Mouse (Mus musculus) cerebellum, adult 2 months (tissue): ENCODE results near the gene Cdk15. TPM values are rescaled to one million over a fixed set of nuclear protein-coding genes. Genes with fewer than 3 reads are reported as not detected.

Experiments
- DNase-seq, 2 experiments: peaks; one replicate each; pipeline ENCODE4 v3.0.0; 2021
- H3K27ac ChIP-seq: fragments of 200-500 bp; 2 replicates; pipeline ENCODE4 v1.5.1; 2012; ENCODE audit warnings: low read length, control low read depth, inconsistent platforms; ENCODE audit not compliant: insufficient read depth
- H3K27me3 ChIP-seq: fragments of 200-500 bp; 2 replicates; pipeline ENCODE4 v1.6.1; 2012; ENCODE audit warnings: inconsistent platforms, mild to moderate bottlenecking, low read length, moderate library complexity; ENCODE audit not compliant: control insufficient read depth, insufficient read depth
- H3K4me1 ChIP-seq: fragments of 200-500 bp; 2 replicates; pipeline ENCODE4 v1.6.1; 2011; ENCODE audit warnings: low read length; ENCODE audit not compliant: control insufficient read depth, insufficient read depth
- H3K4me3 ChIP-seq: fragments of 200-500 bp; replicated peaks from 2 replicates; pipeline ENCODE3; 2011; ENCODE audit warnings: mild to moderate bottlenecking, low read depth, low read length, control low read depth; ENCODE audit not compliant: insufficient read depth
- CTCF ChIP-seq: fragments of 200-500 bp; IDR thresholded peaks from 2 replicates; pipeline ENCODE4 v1.5.1; 2011; ENCODE audit warnings: low read depth, mild to moderate bottlenecking, control low read depth, low read length, moderate library complexity, borderline replicate concordance; ENCODE audit not compliant: insufficient read depth
- POLR2A ChIP-seq: fragments of 200-500 bp; IDR thresholded peaks from 2 replicates; pipeline ENCODE4 v1.6.1; 2011; ENCODE audit warnings: low read length, control low read depth, borderline replicate concordance; ENCODE audit not compliant: insufficient read depth
- WGBS: fragments of 180-500 bp; shearing (Covaris S2); methylation state at CpG from one replicate; pipeline ENCODE4 v1.1.7; 2018; 5-methylcytosine and 5-hydroxymethylcytosine counted together
- polyA plus RNA-seq: library from polyadenylated mRNA; depleted of rRNA; stranded (reverse); fragments of >200 nt; gene quantifications from 2 replicates; pipeline ENCODE4 v1.2.3, GENCODE M21; 2012

The Cdk15 gene
- polyA plus RNA-seq, 1 experiment, result 0.49 TPM

DNA sequence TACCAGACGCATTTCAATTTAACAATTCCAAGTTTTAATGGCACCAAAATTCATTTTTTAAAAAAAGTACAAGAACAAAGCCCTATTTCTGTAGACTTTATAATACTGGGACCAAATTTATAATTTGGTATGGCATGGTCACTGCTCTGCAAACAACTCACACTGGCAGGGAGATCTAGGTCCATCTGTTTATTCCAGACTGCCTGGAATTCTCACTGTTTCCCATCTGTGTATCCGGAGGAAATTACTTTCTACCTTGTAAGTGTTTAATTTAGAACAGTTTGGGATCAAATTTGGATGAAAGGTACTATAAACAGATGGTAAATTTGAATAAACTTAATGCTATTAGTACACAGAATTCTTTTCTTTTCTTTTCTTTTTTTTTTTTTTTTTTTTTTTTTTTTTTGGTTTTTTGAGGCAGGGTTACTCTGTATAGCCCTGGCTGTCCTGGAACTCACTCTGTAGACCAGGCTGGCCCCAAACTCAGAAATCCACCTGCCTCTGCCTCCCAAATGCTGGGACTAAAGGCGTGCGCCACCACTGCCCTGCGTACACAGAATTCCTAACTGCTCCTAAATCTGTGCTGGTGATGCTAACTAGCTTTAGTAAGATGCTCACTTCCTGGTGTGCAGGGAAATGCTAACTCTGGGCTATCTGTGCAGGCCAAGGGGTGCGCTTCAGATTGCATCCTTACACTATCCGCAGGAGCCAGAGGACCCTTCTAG lies 34.4 kb upstream of the Cdk15 start:
- WGBS, result 24% methylated on average over 7 of the region's 7 CpGs
- peak; percentile 71 to 94 for DNase-seq
- peak overlapping the region; percentile 100 for H3K27ac ChIP-seq
- no peaks in the 10 kb centered on the region for H3K27me3 ChIP-seq
- H3K4me3 ChIP-seq, result no peak overlapping the region
- TF ChIP-seq CTCF (no peak), POLR2A (no peak)
- peaks cover 33% of the 10 kb centered on the region for H3K4me1 ChIP-seq

DNA sequence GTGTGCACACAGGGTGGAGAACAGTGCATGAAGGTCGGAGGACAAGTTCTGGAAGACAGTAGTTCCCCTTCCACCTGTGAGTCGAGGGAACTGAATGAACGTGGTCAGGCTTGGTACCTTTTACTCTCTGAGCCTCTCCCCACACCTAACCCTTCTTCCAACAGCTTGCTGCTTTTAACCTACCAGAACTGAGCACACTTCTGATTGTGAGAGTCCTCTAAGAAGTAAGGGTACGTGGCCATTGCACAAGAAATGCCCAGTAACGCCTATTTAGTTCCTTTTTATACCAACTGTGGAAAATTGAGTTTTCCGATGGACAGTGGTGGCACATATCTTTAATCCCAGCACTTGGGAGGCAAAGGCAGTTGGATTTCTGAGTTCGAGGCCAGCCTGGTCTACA lies 28.2 kb upstream of the Cdk15 start:
- Histone ChIP-seq H3K4me1 (peaks cover 32% of the 10 kb centered on the region), H3K27me3 (no peaks in the 10 kb centered on the region), H3K27ac (peak overlapping the region; percentile 94), H3K4me3 (no peak overlapping the region)
- no peak for DNase-seq
- WGBS, result 43% methylated on average over 7 of the region's 7 CpGs
- no peak for TF ChIP-seq POLR2A
- no peak for TF ChIP-seq CTCF

DNA sequence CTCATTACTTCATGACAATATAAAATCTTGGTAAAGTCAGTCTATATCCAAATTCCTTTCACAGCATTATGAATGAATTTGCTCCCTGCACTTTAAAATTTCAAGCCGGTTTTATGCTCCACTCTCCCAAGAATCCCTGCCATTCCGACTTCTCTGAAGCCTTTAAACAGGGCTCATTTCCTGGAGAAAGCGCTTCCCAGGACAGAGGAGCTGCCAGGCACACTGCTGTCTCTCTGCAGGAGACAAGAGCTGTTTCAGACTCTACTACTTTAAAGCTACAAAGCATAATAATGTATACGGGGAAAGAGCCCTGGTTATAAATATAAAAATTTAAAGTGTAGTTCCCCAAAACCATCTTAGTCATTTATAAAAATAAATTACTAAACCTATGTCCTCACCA lies 27.5 kb upstream of the Cdk15 start:
- no peaks in the 10 kb centered on the region for H3K27me3 ChIP-seq
- DNase-seq, result peak; percentile 72 to 87
- H3K27ac ChIP-seq, result peak overlapping the region; percentile 76; the same call in 1 of the 2 replicates
- TF ChIP-seq POLR2A (0 out of 2 replicates have a peak, but pooled peaks have one; percentile 41), CTCF (no peak)
- 4% methylated on average over 4 of the region's 4 CpGs for WGBS
- H3K4me1 ChIP-seq, result peaks cover 28% of the 10 kb centered on the region
- no peak overlapping the region for H3K4me3 ChIP-seq

DNA sequence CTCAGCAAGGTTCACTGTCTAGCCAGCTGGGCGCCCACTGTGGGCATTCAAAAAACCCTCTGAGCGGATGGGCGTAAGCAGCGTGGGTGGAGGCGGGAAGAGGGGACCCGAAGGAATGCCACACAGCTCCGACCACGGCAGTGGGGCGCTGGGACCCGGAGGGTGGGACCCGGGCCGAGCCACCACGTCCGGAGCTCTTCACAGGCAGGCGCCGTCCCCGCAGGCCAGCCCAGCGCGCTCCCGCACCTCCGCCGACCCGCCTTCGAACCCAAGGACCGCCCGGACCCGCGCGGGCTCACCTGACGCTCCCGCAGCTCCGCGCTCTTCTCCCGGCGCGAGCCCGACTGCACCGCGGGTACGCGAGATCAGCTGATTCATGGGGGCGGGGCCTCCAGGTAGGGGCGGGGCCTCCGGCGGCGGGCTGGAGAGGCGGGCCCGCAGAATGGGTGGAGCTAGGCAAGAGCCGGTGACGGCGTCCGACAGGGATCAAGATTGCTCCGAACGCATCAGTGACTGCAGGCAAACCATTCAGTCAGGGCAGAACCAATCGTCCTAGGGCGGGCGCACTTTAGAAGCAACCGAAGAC lies 19.8 kb upstream of the Cdk15 start, which contains the start of gene Als2:
TSS of gene Als2 (minus strand) at position 376 of the 586 bp plus-strand sequence.
- H3K4me3 ChIP-seq, result peak within 1 kb of the TSS; percentile 84
- peaks cover 4% of the 10 kb centered on the region; the same call in 1 of the 2 replicates for H3K4me1 ChIP-seq
- under 1% methylated on average over 58 of the region's 58 CpGs for WGBS
- H3K27me3 ChIP-seq, result no peaks in the 10 kb centered on the region
- TF ChIP-seq POLR2A, result peak; percentile 94
- no peak for TF ChIP-seq CTCF
- peak within 1 kb of the TSS; percentile 79 for H3K27ac ChIP-seq
- peak; percentile 98 to 99 for DNase-seq

DNA sequence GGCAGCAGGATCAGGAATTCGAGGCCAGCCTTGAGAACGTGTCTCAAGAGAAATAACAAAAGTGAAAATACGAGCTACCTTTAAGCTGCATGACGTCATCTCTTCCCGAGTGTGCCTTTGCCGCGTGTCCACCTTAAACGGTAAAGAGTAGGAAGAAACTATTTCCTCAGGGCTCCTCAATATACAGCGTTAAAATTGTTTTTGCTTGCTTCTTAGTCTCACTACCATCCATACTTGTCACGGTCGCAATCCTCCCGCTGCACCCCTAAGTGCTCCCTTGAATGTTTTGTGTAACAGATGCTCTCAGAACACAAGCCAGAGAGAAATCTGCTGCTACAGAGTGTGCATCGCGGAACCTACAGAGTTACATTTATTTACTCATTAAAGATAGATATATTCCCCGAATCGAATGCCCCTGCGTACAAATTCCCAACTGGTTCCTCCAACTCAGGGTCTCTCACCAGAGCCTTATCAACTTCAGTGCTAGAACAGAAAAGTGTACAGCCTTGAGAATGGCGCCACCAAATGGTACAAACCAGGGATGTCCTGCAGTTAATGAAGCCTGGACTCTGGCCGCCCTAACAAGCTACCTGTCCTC lies 19.0 kb upstream of the Cdk15 start:
- peak overlapping the region; percentile 8; the same call in 1 of the 2 replicates for H3K27ac ChIP-seq
- peak; percentile 86 to 88 for DNase-seq
- TF ChIP-seq POLR2A, result no peak
- peak; percentile 88 for TF ChIP-seq CTCF
- H3K4me3 ChIP-seq, result peak overlapping the region; percentile 55
- under 1% methylated on average over 19 of the region's 19 CpGs for WGBS
- no peaks in the 10 kb centered on the region for H3K27me3 ChIP-seq
- no peaks in the 10 kb centered on the region; the same call in 1 of the 2 replicates for H3K4me1 ChIP-seq

DNA sequence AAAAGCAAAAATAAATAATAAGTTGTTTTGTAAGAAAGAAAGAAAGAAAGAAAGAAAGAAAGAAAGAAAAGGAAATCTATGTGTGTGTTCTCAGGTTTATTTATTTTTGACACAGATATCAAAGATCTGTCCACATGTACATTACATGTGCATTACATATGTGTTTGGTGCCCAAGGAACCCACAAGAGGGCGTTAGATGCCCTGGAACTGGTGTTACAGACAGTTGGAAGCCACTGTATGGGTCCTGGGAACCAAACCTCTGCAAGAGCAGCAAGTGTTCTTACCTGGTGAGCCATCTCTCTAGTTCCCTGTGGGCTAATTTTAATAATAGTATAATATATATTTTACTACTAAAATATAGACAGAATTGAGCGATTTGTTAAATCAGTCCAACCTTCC lies 12.9 kb upstream of the Cdk15 start:
- Histone ChIP-seq H3K27ac (no peak overlapping the region), H3K4me3 (no peak overlapping the region), H3K27me3 (no peaks in the 10 kb centered on the region), H3K4me1 (no peaks in the 10 kb centered on the region; the same call in 1 of the 2 replicates)
- WGBS, result 62% methylated on average over 2 of the region's 2 CpGs
- TF ChIP-seq CTCF (no peak), POLR2A (no peak)
- DNase-seq, result no peak

DNA sequence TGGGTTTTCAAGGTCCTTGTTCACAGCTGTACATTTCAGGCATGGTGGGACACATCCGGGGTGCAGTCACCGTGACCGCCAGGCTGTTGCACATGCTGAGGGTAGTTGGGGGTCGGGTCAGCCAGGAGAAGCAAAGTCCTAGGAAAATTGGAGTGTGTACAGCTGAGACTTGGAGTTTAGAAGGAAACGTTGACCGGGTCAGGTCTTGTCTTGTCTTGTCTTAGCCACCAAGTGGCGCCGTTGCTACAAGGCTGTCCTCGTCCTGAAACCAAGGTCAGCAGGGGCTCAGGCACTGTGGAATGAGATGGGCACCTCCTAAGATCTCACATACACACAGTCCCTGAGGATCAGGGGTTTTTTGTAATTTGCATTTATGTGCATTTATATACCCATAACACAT lies 9.1 kb upstream of the Cdk15 start:
- DNase-seq, result peak; percentile 74 to 76
- Histone ChIP-seq H3K4me3 (no peak overlapping the region), H3K27me3 (no peaks in the 10 kb centered on the region), H3K4me1 (no peaks in the 10 kb centered on the region; the same call in 1 of the 2 replicates), H3K27ac (no peak overlapping the region)
- TF ChIP-seq POLR2A (no peak), CTCF (peak; percentile 100)
- WGBS, result 3% methylated on average over 9 of the region's 9 CpGs
